Mouse (Mus musculus): Measurements from ENCODE around the gene Rad54l2.

The Rad54l2 gene

GRCm38 (mm10) chr9:106675965-106676364, 113.0 kb downstream of the Rad54l2 start:
- no peak for DNase-seq (ENCODE audit: low spot score)

GRCm38 (mm10) chr9:106675480-106675879, 113.5 kb downstream of the Rad54l2 start:
- peak; percentile 60 for DNase-seq (ENCODE audit: low spot score)

- no peak for DNase-seq (ENCODE audit: low spot score)
These were observed 115.1 kb downstream of the Rad54l2 start for GRCm38 (mm10) chr9:106673860-106674259.

- no peak for DNase-seq (ENCODE audit: low spot score)
These were observed 124.1 kb downstream of the Rad54l2 start for GRCm38 (mm10) chr9:106664856-106665255.

GRCm38 (mm10) chr9:106664433-106664832, 124.6 kb downstream of the Rad54l2 start:
- DNase-seq (ENCODE audit: low spot score), result no peak

- no peak for DNase-seq (ENCODE audit: low spot score)
These were observed 125.8 kb downstream of the Rad54l2 start for GRCm38 (mm10) chr9:106663200-106663599.

- DNase-seq (ENCODE audit: low spot score), result no peak
These were observed 129.1 kb downstream of the Rad54l2 start for GRCm38 (mm10) chr9:106659935-106660334.

GRCm38 (mm10) chr9:106659441-106659840, 129.6 kb downstream of the Rad54l2 start:
- DNase-seq (ENCODE audit: low spot score), result no peak

- no peak for DNase-seq (ENCODE audit: low spot score)
These were observed 131.4 kb downstream of the Rad54l2 start for GRCm38 (mm10) chr9:106657592-106657991.

GRCm38 (mm10) chr9:106656820-106657219, 132.2 kb downstream of the Rad54l2 start:
- DNase-seq (ENCODE audit: low spot score), result no peak

GRCm38 (mm10) chr9:106655884-106656720, 132.9 kb downstream of the Rad54l2 start, which contains the start of gene Grm2:
Grm2 (minus strand) TSS chr9:106656082.
- no peak for DNase-seq (ENCODE audit: low spot score)

- no peak for DNase-seq (ENCODE audit: low spot score)
These were observed 136.3 kb downstream of the Rad54l2 start for GRCm38 (mm10) chr9:106652720-106653119.

- DNase-seq (ENCODE audit: low spot score), result no peak
These were observed 141.8 kb downstream of the Rad54l2 start for GRCm38 (mm10) chr9:106647226-106647625.

GRCm38 (mm10) chr9:106645684-106646271, 143.2 kb downstream of the Rad54l2 start:
- DNase-seq (ENCODE audit: low spot score), result no peak

GRCm38 (mm10) chr9:106643787-106644186, 145.2 kb downstream of the Rad54l2 start:
- DNase-seq (ENCODE audit: low spot score), result no peak

- DNase-seq (ENCODE audit: low spot score), result peak; percentile 44
These were observed 145.9 kb downstream of the Rad54l2 start for GRCm38 (mm10) chr9:106643128-106643527.

GRCm38 (mm10) chr9:106641346-106641745, 147.6 kb downstream of the Rad54l2 start:
- DNase-seq (ENCODE audit: low spot score), result no peak

GRCm38 (mm10) chr9:106638154-106638553, 150.8 kb downstream of the Rad54l2 start:
- DNase-seq (ENCODE audit: low spot score), result no peak

Data from spleen, adult 12 weeks (tissue).